Mouse (Mus musculus) hindbrain, embryonic 10.5 days (tissue): ENCODE results near the gene Taar7e. TPM values are rescaled to one million over a fixed set of nuclear protein-coding genes. Genes with fewer than 3 reads are reported as not detected.
"Not testable (repeated sequence)": the region's sequence is repeated elsewhere in the genome, so short reads cannot be mapped to it uniquely, and the experiment has no call there.

Source experiments
- DNase-seq: peaks from one replicate; pipeline ENCODE4 v3.0.0-alpha.2; 2017; ENCODE audit warnings: low spot score
- H3K27ac ChIP-seq: fragments of 300-500 bp; sonication (generic); 2 replicates; pipeline ENCODE4 v1.5.1; 2016; ENCODE audit warnings: mild to moderate bottlenecking, moderate library complexity
- H3K27me3 ChIP-seq: fragments of 300-500 bp; sonication (generic); 2 replicates; pipeline ENCODE4 v1.6.1; 2016; ENCODE audit warnings: mild to moderate bottlenecking; ENCODE audit not compliant: poor library complexity, insufficient read depth, severe bottlenecking
- H3K36me3 ChIP-seq: fragments of 300-500 bp; sonication (generic); 2 replicates; pipeline ENCODE4 v1.6.1; 2016; ENCODE audit warnings: mild to moderate bottlenecking, moderate library complexity
- H3K4me1 ChIP-seq: fragments of 300-500 bp; sonication (generic); replicated peaks from 2 replicates; pipeline ENCODE4 v1.6.1; 2016; ENCODE audit warnings: mild to moderate bottlenecking
- H3K4me3 ChIP-seq: fragments of 300-500 bp; sonication (generic); 2 replicates; pipeline ENCODE4 v1.5.1; 2016; ENCODE audit warnings: mild to moderate bottlenecking, moderate library complexity
- H3K9me3 ChIP-seq: fragments of 300-500 bp; sonication (generic); 2 replicates; pipeline ENCODE4 v1.6.1; 2016; ENCODE audit warnings: mild to moderate bottlenecking, moderate library complexity
- WGBS: fragments of 180-500 bp; shearing (Covaris S2); methylation state at CpG from one replicate; pipeline ENCODE4 v1.1.7; 2016; 5-methylcytosine and 5-hydroxymethylcytosine counted together
- polyA plus RNA-seq: library from polyadenylated mRNA; unstranded; fragments of >200 nt; fragmentation: Nextera tagmentation; extraction: Ambion mirVana; gene quantifications from 2 replicates; pipeline ENCODE4 v1.2.1, GENCODE M21; 2016

The Taar7e gene
- polyA plus RNA-seq: not detected in 2 replicates

- Histone ChIP-seq H3K4me1 (no peaks in the 10 kb centered on the region), H3K9me3 (no peaks in the 10 kb centered on the region), H3K27ac (no peak within 1 kb of the TSS), H3K4me3 (no peak within 1 kb of the TSS), H3K27me3 (no peaks in the 10 kb centered on the region), H3K36me3 (no peaks in the 10 kb centered on the region)
- 94% methylated on average over 2 of the region's 2 CpGs for WGBS
- DNase-seq: no peak
These were observed at the start of gene Taar7e for GRCm38 (mm10) chr10:24037314-24037713. TSS of gene Taar7e (plus strand) at chr10:24037614.

- no peaks in the 10 kb centered on the region for H3K4me1 ChIP-seq
- no peaks in the 10 kb centered on the region for H3K36me3 ChIP-seq
- H3K4me3 ChIP-seq: no peak within 1 kb of the TSS
- H3K27me3 ChIP-seq: no peaks in the 10 kb centered on the region
- H3K9me3 ChIP-seq: peaks cover 2% of the 10 kb centered on the region; the same call in 1 of the 2 replicates
- no peak for DNase-seq
- WGBS: 90% methylated on average over 3 of the region's 3 CpGs
- no peak within 1 kb of the TSS for H3K27ac ChIP-seq
These were observed 44.0 kb upstream of the Taar7e start, which contains the start of gene Taar7a for GRCm38 (mm10) chr10:23993381-23993780. TSS of gene Taar7a (minus strand) at chr10:23993481.

- Histone ChIP-seq H3K27ac (no peak within 1 kb of the TSS), H3K4me1 (no peaks in the 10 kb centered on the region), H3K27me3 (no peaks in the 10 kb centered on the region), H3K4me3 (no peak within 1 kb of the TSS), H3K36me3 (no peaks in the 10 kb centered on the region), H3K9me3 (no peaks in the 10 kb centered on the region)
- no peak for DNase-seq
- WGBS: 89% methylated on average over 1 of the region's 1 CpGs
These were observed 37.8 kb upstream of the Taar7e start, which contains the start of gene Taar7b for GRCm38 (mm10) chr10:23999639-24000038. TSS of gene Taar7b (plus strand) at chr10:23999939.

- Histone ChIP-seq H3K4me1 (no peaks in the 10 kb centered on the region), H3K9me3 (no peaks in the 10 kb centered on the region), H3K4me3 (no peak overlapping the region), H3K36me3 (no peaks in the 10 kb centered on the region), H3K27ac (no peak overlapping the region), H3K27me3 (no peaks in the 10 kb centered on the region)
- WGBS: 88% methylated on average over 1 of the region's 1 CpGs
- no peak for DNase-seq
These were observed 31.0 kb upstream of the Taar7e start for GRCm38 (mm10) chr10:24006442-24006841.

- H3K27ac ChIP-seq: no peak overlapping the region
- H3K4me1 ChIP-seq: no peaks in the 10 kb centered on the region
- no peak for DNase-seq
- no peaks in the 10 kb centered on the region for H3K36me3 ChIP-seq
- no peak overlapping the region for H3K4me3 ChIP-seq
- H3K27me3 ChIP-seq: no peaks in the 10 kb centered on the region
- H3K9me3 ChIP-seq: no peaks in the 10 kb centered on the region
- 71% methylated on average over 2 of the region's 2 CpGs for WGBS
These were observed 30.4 kb upstream of the Taar7e start for GRCm38 (mm10) chr10:24007034-24007433.

GRCm38 (mm10) chr10:24008143-24008542, 29.3 kb upstream of the Taar7e start:
- Histone ChIP-seq H3K36me3 (no peaks in the 10 kb centered on the region), H3K4me3 (no peak overlapping the region), H3K27ac (no peak overlapping the region), H3K27me3 (no peaks in the 10 kb centered on the region), H3K9me3 (no peaks in the 10 kb centered on the region), H3K4me1 (no peaks in the 10 kb centered on the region)
- no peak for DNase-seq
- 86% methylated on average over 1 of the region's 1 CpGs for WGBS

GRCm38 (mm10) chr10:24026922-24027321, 10.5 kb upstream of the Taar7e start, which contains the start of gene Taar7d:
TSS of gene Taar7d (plus strand) at chr10:24027222.
- DNase-seq: no peak
- H3K9me3 ChIP-seq: no peaks in the 10 kb centered on the region
- no peaks in the 10 kb centered on the region for H3K4me1 ChIP-seq
- no peaks in the 10 kb centered on the region for H3K36me3 ChIP-seq
- no peak within 1 kb of the TSS for H3K27ac ChIP-seq
- no peak within 1 kb of the TSS for H3K4me3 ChIP-seq
- no peaks in the 10 kb centered on the region for H3K27me3 ChIP-seq

GRCm38 (mm10) chr10:24031347-24031746, 6.1 kb upstream of the Taar7e start:
- no peak for DNase-seq
- no peak overlapping the region for H3K4me3 ChIP-seq
- H3K27ac ChIP-seq: no peak overlapping the region
- no peaks in the 10 kb centered on the region for H3K27me3 ChIP-seq
- no peaks in the 10 kb centered on the region for H3K36me3 ChIP-seq
- H3K4me1 ChIP-seq: no peaks in the 10 kb centered on the region
- H3K9me3 ChIP-seq: no peaks in the 10 kb centered on the region

- no peaks in the 10 kb centered on the region for H3K9me3 ChIP-seq
- 80% methylated on average over 2 of the region's 2 CpGs for WGBS
- H3K4me3 ChIP-seq: no peak overlapping the region
- H3K36me3 ChIP-seq: no peaks in the 10 kb centered on the region
- no peaks in the 10 kb centered on the region for H3K27me3 ChIP-seq
- H3K4me1 ChIP-seq: no peaks in the 10 kb centered on the region
- DNase-seq: no peak
- H3K27ac ChIP-seq: no peak overlapping the region
These were observed 2.9 kb downstream of the Taar7e start for GRCm38 (mm10) chr10:24040120-24040869.

- Histone ChIP-seq H3K4me3 (no peak within 1 kb of the TSS), H3K36me3 (no peaks in the 10 kb centered on the region), H3K27me3 (no peaks in the 10 kb centered on the region), H3K9me3 (no peaks in the 10 kb centered on the region), H3K4me1 (no peaks in the 10 kb centered on the region), H3K27ac (no peak within 1 kb of the TSS)
- no peak for DNase-seq
These were observed 11.8 kb downstream of the Taar7e start, which contains the start of gene Taar7f for GRCm38 (mm10) chr10:24049210-24049609. TSS of gene Taar7f (plus strand) at chr10:24049510.

GRCm38 (mm10) chr10:24052039-24052438, 14.6 kb downstream of the Taar7e start:
- WGBS: 85% methylated on average over 5 of the region's 5 CpGs
- no peaks in the 10 kb centered on the region for H3K36me3 ChIP-seq
- no peaks in the 10 kb centered on the region for H3K4me1 ChIP-seq
- no peak overlapping the region for H3K27ac ChIP-seq
- H3K27me3 ChIP-seq: no peaks in the 10 kb centered on the region
- no peak overlapping the region for H3K4me3 ChIP-seq
- H3K9me3 ChIP-seq: no peaks in the 10 kb centered on the region
- DNase-seq: no peak

- 84% methylated on average over 3 of the region's 3 CpGs for WGBS
- no peaks in the 10 kb centered on the region for H3K36me3 ChIP-seq
- no peak for DNase-seq
- H3K27ac ChIP-seq: no peak overlapping the region
- no peak overlapping the region for H3K4me3 ChIP-seq
- H3K4me1 ChIP-seq: no peaks in the 10 kb centered on the region
- H3K9me3 ChIP-seq: no peaks in the 10 kb centered on the region; the same call in 1 of the 2 replicates
- H3K27me3 ChIP-seq: no peaks in the 10 kb centered on the region
These were observed 21.6 kb downstream of the Taar7e start for GRCm38 (mm10) chr10:24058986-24059385.

- H3K4me3 ChIP-seq, H3K27me3 ChIP-seq, H3K4me1 ChIP-seq, DNase-seq, H3K36me3 ChIP-seq, H3K27ac ChIP-seq, H3K9me3 ChIP-seq: not testable (repeated sequence)
- 55% methylated on average over 2 of the region's 2 CpGs for WGBS
These were observed 37.3 kb downstream of the Taar7e start for GRCm38 (mm10) chr10:24074751-24075150.
